Mouse (Mus musculus) T-helper 2 cell (primary cell): ENCODE measurements around the gene Atxn2.
"Not testable (repeated sequence)": the region's sequence is repeated elsewhere in the genome, so short reads cannot be mapped to it uniquely, and the experiment has no call there.

Source experiments
- in situ Hi-C: fragments of 300-600 bp; cut with MboI, MseI; formaldehyde crosslinking; loops from one replicate; pipeline ENCODE4 v1.15.1; 2025; ENCODE audit warnings: high pct_unique_total_duplicates

Atxn2 gene

GRCm38 (mm10) chr5:121834991-121835747, 124.0 kb downstream of the Atxn2 start:
- in situ Hi-C loops, result no loop called here

GRCm38 (mm10) chr5:121835949-121836691, 125.0 kb downstream of the Atxn2 start:
- in situ Hi-C loops, result no loop called here

GRCm38 (mm10) chr5:121836692-121837415, 125.7 kb downstream of the Atxn2 start:
- in situ Hi-C loops, result no loop called here

- in situ Hi-C loops, result no loop called here
Measured at GRCm38 (mm10) chr5:121837441-121838340, 126.6 kb downstream of the Atxn2 start, which contains the start of gene Sh2b3. Sh2b3 (minus strand) TSS chr5:121837646.

- in situ Hi-C loops, result no loop called here
Measured at GRCm38 (mm10) chr5:121838341-121839127, 127.4 kb downstream of the Atxn2 start.

- in situ Hi-C loops, result no loop called here
Measured at GRCm38 (mm10) chr5:121839128-121839473, 128.0 kb downstream of the Atxn2 start.

GRCm38 (mm10) chr5:121841516-121841915, 130.4 kb downstream of the Atxn2 start:
- in situ Hi-C loops, result no loop called here

- in situ Hi-C loops, result no loop called here
Measured at GRCm38 (mm10) chr5:121841973-121842372, 130.8 kb downstream of the Atxn2 start.

- in situ Hi-C loops, result no loop called here
Measured at GRCm38 (mm10) chr5:121842665-121843118, 131.6 kb downstream of the Atxn2 start.

- in situ Hi-C loops, result no loop called here
Measured at GRCm38 (mm10) chr5:121843138-121843905, 132.2 kb downstream of the Atxn2 start.

GRCm38 (mm10) chr5:121845361-121845760, 134.2 kb downstream of the Atxn2 start:
- in situ Hi-C loops, result no loop called here

GRCm38 (mm10) chr5:121846322-121846721, 135.2 kb downstream of the Atxn2 start:
- in situ Hi-C loops, result no loop called here

GRCm38 (mm10) chr5:121847269-121847668, 136.1 kb downstream of the Atxn2 start:
- in situ Hi-C loops, result not testable (repeated sequence)

GRCm38 (mm10) chr5:121848035-121848519, 136.9 kb downstream of the Atxn2 start:
- in situ Hi-C loops, result no loop called here

- in situ Hi-C loops, result no loop called here
Measured at GRCm38 (mm10) chr5:121848743-121849142, 137.6 kb downstream of the Atxn2 start, which contains the start of gene Pheta1. Pheta1 (plus strand) TSS chr5:121848984.

- in situ Hi-C loops, result no loop called here
Measured at GRCm38 (mm10) chr5:121849478-121850349, 138.6 kb downstream of the Atxn2 start.

- in situ Hi-C loops, result no loop called here
Measured at GRCm38 (mm10) chr5:121853368-121854051, 142.4 kb downstream of the Atxn2 start.

GRCm38 (mm10) chr5:121854768-121855167, 143.6 kb downstream of the Atxn2 start:
- in situ Hi-C loops, result no loop called here
